Mouse (Mus musculus) layer of hippocampus, postnatal 14 days (tissue): Measurements from ENCODE around the gene Rhd. TPM values are rescaled to one million over a fixed set of nuclear protein-coding genes. Genes with fewer than 3 reads are reported as not detected.
"Not testable (repeated sequence)": the region's sequence is repeated elsewhere in the genome, so short reads cannot be mapped to it uniquely, and the experiment has no call there.

ENCODE experiments used
- DNase-seq, 2 experiments: peaks; one replicate each; pipeline ENCODE4 v3.0.0; 2021 to 2022; ENCODE audit warnings: low spot score in 2 of 2, mixed read lengths in 1 of 2
- total RNA-seq, 2 experiments: library from RNA; stranded (reverse); gene quantifications; 2 replicates each; pipeline ENCODE4 v1.2.3; 2021

The Rhd gene
- total RNA-seq, 2 experiments from 2014 or later, result not detected

DNA sequence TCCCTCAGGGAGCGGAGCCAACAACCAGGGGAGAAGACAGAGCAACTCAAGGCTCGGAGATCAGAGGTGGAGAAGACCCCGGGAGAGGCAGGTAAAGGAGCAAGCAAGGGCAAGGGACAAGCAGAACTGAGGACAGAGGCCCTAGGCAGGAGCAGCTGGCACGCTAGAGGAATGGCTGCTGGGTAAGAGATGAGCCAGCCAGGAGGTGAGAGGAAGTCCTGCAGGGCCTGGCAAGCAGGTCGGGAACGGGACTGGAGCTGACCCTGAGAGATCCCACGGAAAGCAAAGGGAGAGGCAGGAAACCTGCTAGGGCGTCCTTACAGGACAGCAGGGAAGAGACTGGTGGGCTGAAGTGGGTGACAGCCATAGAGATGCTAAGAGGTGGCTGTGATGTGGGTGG lies 36.8 kb downstream of the Rhd start:
- DNase-seq, result no peak

DNA sequence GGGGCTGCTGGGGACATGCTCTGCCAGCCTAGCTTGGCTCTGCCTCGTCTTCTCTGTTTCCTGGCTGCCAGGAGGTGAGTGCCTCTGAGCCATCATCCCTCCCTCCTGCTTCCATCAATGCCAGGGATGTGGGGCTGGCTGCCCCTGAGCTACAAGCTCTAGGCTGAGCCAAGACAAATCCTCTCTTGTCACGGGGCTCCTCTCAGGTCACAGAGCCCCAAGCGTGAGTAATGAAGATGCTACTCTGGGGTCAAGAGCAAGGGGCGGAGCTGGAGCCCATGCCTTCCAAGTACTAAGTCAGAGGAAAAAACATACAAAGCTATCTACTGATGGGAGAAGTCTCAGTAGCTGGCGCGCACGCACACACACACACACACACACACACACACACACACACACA lies 38.7 kb downstream of the Rhd start:
- no peak for DNase-seq

DNA sequence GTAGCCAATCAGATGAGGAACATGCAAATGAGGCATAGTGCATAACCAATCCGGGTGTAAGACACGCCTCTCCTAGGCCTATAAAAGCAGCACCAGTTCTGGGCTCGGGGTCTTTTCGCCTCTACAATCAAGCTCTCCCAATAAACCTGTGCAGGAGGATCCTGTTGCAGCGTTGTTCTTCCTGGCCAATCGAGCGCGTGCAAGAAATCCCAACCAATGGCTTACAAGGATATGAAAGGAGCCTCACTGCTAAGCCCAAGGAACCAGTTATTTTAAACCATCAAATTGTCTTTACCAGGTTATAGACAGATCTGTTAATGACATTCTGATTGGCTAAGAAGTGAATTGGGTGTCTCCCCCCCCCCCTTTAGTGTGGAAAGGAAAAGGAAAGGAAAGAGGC lies 47.1 kb downstream of the Rhd start:
- not testable (repeated sequence) for DNase-seq

DNA sequence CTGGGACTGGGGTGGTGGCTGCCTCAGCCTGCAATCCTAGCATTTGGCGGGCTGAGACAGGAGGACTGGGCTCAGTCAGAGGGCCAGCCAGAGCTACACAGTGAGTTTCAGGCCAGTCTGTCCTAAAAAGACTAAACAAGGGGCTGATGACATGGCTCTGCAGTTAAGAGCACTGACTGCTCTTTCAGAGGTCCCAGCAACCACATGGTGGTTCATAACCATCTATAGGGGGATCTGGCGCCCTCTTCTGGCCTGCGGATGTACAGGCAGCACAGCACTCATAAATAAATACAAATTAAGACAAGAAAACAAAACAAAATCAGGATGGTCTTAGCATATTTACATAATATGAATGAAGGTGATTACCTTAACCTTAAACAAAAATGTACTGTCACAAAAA lies 49.1 kb downstream of the Rhd start:
- DNase-seq, result no peak

DNA sequence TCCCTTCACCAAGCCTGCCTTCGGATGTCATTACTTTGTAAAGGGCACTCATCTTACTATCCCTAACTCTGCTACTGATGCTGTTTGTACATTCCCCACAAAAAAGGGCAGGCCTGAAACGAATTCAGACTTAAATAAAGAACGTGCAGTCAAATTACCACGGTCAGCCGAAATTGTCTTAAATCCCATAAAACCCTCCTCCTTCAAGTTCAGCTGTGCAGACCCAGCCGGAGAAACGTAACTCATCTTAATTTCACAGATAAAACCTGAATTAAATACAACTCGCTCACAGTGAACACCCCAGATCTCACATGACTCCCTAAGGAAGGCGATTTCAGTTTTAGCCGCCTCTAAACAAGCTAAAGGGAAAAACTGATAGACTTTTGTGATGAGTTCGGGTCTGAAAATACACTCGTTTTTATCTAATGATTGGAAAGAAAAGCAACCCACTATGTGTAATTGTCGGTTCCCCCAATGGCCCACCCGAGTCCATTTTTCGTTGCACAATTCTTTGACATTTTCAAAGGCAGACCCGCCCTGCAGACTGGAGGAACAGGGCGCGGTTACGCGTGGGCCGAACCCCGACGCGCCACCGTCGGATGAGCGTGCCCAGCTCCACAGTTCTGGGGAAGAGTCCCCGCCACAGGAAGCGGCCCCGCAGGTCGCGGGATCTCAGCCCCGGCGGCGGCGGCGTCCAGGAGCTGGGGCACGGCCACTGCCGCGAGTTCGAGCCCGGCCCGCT lies 50.0 kb downstream of the Rhd start:
- DNase-seq, result no peak

DNA sequence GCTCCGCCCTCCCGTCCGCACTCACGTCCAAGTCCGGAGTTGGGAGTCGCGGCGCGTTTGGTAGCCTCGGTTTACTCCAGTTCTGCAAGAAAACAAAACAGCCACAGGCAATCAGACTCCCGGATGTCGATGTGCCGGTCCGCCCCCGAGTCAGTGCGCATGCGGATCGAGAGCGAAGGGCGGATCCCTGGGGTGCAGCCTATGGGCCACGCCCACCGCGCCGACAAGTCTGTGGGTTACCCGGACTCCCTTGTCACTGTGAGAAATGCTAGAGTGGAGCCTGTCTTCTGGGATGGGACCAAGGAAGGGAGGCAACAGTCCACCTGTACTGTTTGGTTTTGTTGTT lies 50.5 kb downstream of the Rhd start, which contains the start of gene Tmem50a:
Gene Tmem50a (minus strand): TSS at position 161 of the 346 bp plus-strand sequence.
- peak; percentile 84 to 93 for DNase-seq

DNA sequence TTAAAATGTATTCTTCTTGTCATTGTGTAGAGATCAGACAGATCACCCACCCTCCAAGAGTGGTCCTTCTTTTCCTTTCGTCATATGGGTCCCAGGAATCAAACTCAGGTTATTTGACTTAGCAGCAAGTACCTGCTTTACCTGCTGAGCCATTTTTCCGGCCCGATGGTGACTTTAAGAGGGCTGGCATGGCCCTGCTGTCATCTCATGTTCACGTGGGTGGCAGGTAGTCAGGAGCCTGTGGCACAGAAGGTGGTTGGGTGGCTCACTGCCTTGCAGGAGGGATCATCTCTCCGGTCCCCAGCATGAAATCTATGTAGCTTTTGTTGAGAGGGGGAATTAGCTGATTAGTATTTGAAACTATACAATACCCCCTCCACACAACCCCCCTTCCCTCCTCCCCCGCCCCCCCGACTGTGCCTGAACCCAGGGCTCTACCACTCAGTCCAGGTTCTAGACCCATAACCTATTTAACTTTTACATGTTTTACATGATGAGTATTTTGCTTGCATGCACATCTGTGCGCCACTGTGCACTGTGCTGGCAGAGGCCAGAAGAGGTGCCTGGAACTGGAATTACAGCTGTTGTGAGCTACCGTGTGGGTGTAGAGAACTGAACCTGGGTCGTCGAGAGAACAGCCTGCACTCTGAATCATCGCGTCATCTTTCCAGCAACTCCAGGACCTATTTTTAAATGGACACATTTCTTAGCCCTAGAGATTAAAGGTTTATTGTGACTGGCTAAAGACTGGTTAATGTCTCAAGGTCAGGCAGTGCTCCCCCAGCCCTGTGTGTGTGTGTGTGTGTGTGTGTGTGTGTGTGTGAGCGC lies 51.1 kb downstream of the Rhd start:
- DNase-seq, result no peak

DNA sequence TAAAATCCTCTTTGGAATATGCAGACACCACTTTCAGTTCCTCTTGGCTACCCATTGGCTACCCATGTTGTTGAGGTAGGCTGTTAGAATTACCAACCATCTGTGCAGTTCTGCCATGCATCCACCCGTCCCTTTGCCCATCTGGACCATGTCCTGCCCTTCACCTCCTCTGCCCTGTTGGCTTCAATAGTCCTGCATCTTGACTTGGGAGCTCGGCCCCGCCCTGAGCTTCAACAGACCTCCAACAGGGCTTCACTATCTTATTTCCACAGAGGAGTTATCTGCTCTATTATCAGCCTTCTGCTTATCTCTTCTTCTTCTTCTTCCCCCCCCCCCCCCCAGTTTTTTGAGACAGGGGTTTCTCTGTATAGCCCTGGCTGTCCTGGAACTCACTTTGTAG lies 52.9 kb downstream of the Rhd start:
- no peak for DNase-seq

DNA sequence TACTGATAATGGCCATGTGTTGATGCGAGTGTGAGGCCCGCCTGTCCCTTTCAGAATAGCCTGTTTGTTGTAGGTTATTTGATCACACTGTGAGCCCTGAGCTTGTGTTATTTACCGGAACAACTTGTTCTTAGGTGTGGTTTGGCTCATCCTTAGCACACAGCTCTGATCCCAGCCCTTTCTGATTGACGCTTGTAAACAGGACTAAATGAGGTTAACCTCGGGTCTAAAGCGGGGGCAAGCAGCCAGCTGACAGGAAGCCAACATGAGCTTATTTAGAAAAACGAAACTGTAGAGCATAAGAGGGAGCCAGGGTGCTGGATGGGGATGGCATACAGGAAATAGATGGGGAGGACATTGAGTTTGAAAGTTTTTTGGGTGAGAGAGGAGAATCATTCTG lies 54.0 kb downstream of the Rhd start:
- DNase-seq, result peak in 1 of 2 experiments; percentile 43

DNA sequence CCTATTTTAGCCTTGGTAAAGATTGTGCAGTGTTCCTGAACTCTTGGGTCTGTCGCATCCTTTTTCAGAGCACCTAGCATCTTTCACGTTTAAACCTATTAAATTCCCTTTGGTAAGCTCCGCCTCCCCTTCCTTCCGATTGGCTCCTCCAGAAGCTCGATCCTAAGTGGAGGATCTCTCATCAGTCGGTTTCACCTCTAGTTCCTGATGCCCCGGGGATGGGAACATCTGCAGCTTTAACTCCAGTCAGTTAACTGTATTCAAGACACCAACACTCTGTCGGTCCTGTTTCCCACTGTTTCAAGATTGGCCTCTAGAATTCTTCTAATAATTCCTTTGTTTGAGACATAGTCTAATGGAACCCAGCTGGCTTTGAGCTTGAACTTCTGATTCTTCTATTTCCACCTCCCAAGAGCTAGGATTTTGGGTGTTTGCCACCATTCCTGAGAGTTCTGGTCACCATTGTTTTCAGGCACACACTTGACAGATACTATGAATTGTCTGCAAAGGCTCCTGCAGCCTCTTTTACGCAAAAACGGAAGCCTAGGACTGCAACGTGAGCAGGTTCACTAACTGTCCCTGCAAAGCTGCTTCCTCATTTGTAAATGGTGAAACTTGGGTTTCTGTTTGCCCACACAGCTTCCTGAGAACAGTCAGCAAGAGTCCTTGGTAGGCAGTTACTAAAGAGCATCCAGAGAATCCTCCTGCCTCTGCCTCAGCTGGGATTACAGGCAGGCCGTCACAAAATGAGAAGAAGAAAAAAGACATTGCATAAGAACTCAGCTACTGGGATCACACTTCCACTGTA lies 55.6 kb downstream of the Rhd start:
- no peak for DNase-seq

DNA sequence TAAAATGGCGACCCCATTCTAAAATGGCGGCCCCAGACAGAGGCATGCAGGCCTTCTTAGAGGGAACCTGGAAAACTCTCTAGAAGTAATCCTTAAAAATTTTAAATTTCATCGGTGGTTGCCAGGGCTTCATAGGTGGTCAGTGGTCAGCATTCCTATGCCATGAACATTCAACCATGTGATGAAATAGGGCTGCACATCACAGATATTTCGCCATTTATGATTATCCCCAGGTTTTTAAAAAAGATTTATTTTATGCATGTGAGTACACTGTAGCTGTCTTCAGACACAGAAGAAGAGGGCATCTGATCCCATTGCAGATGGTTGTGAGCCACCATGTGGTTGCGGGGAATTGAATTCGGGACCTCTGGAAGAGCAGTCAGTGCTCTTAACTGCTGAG lies 56.3 kb downstream of the Rhd start:
- DNase-seq, result no peak

DNA sequence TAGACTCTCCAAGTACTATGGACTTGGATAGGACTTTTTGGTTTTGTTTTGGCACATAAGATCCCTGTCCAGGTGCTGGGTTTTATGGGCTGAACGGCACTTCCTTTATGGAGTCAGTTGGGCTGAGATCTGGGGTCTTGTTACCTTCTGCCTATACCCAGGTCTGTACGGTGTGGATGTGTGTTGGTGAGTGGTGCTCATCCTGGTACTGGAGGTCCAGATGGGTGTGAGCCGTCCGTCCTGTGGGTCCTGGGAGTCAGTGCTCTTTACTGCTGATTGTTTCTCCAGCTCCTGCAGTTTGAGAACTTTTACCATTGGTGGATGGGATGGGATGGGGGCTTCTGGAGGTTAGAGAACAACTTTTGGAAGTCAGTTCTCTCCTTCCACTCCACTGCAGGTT lies 57.4 kb downstream of the Rhd start:
- DNase-seq, result no peak

DNA sequence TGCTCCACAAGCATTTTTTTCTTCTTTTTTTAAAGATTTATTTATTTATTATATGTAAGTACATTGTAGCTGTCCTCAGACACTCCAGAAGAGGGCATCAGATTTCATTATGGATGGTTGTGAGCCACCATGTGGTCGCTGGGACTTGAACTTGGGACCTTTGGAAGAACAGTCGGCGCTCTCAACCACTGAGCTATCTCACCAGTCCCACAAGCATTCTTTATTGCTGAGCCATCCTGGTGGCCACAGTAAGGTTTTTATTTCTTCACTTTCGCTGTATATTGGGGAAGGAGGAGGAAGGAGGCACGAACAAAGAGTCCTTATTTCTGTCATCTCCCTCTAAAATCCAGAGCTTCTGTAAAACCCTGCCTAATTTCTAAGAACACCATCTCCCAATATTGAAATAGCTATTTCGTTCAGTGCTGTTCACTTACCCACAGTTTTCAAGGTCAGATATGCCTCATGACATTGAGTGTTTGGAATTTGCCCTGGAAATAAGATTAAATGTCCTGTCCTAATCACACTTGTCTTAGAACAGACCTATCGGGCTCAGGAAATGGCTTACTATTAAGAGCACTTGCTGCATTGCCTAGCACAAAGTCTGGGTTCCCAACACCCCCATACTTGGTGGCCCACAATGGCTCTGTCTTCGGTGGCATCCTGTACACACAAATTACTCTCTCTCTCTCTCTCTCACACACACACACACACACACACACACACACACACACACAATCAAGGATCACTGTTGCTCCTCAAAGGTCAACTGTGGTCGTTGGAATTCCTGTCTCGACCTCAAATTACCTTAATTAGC lies 58.0 kb downstream of the Rhd start:
- DNase-seq, result no peak

DNA sequence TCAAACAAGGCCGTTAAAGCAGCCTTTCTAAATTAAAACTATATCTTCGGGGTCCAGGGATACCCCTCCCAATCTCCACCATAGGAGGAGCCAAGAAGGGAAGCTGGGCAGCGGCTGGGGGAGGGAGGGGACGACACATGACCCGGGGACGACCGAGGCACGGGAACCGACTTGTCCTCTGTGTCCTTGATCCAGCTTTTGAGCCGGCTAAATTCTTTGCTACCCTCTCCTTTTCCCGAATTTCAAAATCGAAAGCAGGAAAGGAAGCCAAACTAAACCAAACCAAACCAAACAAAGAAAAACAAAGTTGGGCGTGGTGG lies 58.5 kb downstream of the Rhd start:
- DNase-seq, result peak in 1 of 2 experiments; percentile 67

DNA sequence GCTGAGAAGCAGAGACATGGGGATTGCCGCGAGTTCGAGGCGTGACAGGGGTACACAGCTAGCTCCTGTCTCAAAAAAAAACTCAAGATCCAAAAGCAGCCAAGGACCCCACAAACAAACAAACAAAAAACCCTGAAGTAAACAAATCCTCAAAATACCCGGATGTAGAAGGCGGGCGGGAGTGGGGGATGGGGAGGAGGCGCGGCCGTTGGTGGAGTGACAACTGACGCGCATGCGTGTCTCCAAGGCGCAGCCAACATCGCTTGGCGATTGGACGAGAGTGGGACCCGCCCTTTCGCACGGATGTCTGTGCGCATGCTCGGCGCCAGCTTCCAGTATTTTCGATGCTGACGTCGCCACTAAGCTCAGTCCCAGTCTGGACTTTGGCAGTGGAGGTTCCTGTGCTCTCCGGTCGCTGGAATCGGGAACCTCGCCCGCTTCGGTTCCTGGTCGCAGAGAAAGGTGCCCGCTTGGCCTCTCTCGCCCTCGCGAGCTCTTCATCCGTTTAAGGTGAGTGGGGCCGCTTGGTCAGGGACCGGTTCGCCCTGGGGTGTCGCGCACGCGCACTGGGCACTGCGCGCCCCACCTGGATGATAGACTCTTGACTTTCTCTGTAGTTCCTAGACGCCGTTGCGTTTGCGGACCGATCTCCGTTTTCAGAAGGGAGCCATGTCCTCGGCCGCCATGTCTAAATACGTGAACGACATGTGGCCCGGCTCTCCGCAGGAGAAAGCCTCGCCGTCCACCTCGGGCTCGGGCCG lies 59.1 kb downstream of the Rhd start, which contains the start of gene Rsrp1:
Gene Rsrp1 (plus strand): TSS at position 335 of the 761 bp plus-strand sequence.
- peak; percentile 98 to 99 for DNase-seq

DNA sequence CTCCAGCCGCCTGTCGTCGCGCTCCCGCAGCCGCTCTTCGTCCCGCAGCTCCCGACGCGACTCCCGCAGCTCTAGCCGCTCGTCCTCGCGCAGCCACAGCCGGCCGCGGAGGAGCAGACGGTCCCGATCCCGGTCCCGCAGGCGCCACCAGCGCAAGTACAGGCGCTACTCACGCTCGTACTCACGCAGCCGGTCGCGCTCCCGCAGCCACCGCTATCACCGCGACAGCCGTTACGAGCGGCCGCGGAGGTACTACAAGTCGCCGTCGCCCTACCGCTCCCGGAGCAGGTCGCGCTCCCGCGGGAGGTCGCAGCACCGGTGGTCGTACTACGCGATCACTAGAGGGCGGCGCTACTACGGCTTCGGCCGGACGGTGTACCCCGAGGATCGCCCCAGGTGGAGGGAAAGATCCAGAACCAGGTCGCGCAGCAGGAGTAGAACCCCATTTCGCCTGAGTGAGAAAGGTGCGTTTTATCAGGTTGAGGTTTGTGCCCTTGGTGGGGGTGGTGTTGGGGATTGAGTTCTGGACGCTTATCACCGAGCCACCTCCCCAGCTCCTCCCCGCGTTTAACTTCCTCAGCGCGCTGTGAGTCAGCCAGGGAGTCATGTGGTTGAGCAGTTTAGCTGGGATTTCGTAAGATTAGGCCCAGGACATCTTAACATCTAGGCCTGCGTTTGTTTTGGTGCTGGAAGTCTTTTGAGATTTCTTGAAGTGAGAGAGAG lies 59.8 kb downstream of the Rhd start:
- DNase-seq, result peak; percentile 15 to 25

DNA sequence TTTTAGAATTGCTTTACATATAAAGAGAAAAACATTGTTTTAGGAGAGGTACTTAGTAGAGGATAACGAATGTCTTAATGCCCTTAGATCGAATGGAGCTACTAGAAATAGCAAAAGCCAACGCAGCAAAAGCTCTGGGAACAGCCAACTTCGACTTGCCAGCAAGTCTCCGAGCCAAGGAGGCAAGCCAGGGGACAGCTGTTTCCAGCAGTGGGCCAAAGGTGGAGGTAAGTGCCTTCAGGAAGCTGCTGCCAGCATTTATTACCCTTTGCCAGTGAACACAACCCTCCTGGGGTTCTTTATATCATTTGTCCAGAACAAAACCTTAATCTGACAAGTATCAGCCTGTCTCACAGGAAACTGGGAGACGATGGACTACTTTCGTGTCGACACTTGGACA lies 60.9 kb downstream of the Rhd start:
- no peak for DNase-seq

DNA sequence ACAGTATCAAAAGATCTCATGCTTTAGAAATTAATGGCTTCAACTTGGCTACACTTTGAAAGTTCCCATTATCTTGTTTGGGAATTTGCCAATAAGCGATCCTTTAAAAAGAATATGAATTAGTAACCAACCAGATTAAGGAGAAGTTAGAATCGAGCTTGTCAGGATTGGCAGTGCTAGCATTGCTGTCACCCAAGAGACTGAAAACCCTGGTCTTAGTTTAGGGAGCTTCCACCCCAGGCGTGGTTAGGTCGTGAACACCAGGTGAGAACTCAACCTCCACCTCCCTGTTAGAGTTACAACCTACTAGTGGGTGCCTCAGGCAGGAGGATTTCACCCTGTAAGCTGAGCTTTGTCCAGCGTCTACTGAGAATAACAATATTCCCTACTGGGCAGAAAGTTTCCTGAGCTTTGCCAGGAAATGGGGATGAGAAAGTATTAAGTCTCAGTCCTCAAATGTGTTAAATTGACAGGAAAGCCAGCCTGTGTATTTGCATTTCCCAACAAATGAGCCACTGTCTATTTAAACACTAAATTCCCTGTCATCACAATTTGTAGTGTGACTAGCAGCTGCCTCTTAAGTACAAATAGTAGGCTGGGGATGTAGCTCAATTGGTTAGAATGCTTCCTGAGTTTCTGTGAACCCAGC lies 63.6 kb downstream of the Rhd start:
- no peak for DNase-seq

DNA sequence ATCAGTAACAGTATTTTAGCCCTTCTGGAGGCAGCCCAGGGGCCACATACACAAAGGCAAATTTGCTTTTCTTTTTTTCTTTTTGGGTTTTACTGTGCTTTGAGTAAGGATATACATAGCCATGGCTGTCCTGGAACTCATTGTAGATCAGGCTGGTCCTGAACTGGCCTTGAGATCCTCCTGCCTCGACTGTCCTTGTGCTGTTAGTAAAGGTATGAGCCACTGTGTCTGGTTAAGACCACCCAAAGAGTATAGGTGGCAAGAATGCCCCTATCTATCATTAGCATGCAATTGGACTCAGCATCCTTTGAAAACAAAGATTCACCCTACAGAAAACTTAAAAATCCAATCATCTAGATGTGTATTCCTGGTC lies 64.1 kb downstream of the Rhd start:
- no peak for DNase-seq
